Mouse (Mus musculus): Measurements from ENCODE around the gene Nradd.
A peak's percentile ranks its signal among the peaks of the same experiment; 100 is the strongest.

Nradd gene

DNA sequence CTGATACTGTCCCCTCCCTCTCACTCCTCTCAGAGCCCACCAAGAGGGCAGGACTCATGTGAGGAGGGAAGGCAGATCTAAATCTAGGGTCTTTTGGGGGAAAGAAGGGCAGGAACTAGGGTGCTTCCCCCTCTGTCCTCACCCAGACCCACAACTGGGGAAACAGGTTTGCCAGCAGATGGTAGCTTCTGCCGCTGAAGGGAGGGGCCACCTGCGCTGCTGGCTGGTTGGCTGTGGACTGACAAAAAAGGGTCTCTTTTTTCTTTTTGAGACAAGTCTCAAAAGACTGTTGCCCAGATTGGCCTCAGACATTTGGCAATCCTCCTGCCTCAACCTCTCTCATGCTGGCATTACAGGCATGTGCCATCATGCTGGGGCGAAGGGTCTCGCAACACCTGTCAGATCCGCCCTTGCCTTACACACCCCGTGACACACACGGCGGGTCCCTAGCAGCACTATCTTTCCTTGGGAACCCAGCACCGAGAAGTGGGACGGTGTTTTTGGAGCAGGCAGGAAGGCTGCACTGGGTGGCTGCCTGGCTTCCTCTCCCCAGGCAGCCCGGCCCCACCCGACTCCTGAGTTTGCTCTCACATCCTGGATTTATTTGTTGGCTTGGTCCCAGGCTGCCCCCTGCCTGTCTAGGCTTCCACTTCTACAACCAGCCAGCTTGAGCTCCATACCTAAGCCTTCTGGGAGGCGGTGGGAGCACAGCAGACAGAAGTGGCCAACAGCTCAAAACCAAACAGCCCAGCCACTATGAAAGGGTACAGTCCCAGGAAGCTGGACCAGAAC, 27.9 kb upstream of the Nradd start:
- DNase-seq, result peak; percentile 82

DNA sequence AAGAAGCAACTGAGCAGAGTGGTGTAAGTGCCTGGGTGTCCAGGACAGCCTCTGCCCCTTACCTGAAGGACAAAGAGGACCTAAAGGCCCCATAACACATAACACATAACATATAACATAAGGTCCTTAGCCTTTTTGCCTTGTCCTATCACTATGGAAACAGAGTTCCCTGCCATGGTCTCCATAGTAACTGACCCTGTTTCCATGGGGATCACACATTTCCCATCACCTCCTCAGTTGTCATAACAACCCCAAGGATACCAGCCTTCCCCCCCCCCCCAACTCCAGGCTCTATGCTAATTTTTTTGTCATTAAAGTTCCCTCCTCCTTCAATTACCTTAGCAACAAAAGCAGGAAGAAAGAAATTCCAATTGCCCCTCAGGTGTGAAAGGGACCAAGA, 25.5 kb upstream of the Nradd start:
- DNase-seq, result no peak

DNA sequence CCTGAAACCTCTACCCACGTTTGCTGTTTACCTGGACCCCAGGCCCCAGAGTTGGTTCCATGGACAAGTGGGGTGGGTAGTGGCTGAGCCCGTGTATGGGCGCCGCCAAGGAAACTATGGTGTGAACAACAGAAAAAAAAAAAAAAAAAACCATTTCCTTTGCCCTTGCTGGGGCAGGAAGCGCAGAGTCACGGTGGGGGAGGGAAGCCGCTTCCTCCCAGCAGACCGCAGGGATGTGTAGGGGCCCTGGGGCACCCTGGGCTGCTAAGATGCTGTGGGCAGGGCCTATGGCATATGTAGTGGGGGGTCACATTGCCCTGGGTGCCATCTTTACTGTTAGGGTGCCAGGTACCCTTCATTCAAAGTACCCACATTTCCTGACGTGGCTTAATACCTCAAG, 21.0 kb upstream of the Nradd start:
- no peak for DNase-seq

DNA sequence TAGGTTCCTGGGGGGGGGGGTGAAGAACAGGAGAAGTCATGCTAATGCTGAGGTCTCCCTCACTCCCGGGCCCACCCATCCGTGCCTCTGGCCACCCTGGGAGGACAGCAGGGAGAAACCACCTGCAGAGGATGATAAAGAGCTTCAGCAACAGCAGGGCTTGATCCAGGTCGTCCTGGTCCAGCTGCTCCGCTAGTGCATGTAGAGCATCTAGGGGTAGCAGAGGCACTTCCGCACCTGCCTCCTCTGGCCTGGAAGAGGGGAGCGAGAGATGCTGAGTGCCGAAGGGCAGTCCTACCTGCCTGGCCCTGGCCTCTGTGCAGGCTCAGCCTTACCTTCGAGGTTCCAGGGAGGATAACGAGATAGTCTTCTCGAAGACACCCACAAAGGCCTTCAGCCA, 20.0 kb upstream of the Nradd start:
- DNase-seq, result no peak

DNA sequence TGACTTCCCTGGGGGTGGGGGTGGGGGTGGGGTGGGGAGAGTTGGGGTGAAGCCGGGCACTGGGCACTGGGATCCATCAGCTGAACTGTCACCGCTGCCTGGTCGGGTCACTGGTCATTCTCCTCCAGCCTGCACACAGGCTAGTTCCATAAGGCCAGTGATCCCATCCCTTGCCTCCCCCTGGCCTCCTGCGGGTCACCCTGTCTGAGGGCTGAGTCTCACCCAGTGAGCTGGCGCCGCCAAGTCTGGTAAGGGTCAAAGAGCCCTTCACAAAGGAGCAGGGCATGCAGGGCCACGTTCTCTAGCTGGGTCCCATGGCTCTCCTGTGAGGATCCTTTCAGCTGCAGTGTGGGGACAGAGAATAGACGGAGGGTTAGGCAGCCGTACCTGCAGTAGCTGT, 19.5 kb upstream of the Nradd start:
- no peak for DNase-seq

DNA sequence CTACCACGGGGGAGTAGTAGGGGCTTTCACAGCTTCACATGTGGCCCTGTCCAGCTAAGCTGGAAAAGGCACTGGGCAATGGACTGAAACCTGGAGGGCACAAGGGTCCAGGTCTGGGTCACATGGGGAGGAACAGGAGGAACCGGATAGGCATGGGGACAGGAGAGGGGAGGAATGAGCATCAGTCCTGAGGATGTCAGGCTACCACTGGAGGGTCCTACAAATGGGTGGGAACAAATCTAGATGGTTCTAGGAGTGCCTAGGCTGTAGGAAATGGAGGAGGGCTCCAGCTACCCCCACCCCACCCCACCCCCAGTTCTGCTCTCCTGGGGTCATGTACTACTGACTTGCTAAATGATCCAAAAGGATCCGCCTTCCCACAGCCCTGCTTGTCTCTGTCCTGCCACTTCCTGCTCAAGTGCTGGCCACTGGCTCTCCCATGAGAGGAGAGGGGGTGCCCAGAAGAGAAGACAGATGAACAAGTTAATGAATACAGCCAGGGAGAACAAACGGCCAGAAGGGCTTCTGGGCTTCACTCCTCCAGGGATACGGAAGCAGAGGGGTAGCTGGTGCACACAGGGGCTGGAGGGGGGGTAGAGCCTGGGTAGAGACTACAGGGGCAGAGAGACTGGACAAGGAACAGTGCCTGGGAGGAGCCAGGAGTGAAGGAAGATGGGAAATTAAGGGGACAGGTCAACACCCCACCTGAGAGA, 18.7 kb upstream of the Nradd start:
- DNase-seq, result no peak

DNA sequence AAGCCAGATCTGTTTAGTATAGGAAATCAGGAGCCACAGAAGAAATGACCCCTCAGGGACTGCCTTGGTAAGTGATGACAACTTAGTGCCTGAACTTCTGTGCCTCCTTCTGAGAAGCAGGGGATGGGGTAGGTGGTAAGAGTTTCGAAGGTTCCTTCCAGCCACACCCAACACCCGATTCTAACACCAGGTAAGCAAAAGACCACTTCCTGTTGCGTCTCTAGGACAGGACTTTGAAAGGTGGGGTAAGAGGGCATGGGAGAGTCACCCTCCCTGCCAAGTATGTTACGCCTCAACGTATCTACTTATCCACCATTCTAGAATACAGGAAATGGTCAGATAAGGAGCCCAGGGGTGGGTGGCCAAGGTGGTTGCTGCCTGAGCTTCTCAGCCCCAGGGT, 16.8 kb upstream of the Nradd start:
- DNase-seq, result no peak

DNA sequence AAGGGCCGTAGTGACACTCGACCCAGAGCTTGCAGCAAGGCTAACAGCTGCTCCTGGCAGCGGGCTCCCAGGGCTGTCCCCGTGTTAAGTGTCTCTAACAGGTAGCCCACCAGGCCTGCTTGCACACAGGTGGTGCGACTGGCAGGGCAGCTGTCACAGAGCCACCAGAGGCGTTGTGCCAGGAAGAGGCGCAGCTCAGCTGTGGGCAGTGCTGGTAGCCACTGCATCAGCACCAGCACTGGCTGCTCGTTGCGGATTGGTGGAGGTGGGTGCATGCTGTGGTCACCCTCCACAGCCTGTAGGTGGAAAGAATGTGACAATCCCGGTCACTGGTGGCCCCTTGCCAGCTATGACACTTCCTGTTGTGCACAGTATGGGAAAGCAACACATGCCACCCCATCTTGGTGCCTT, 14.4 kb upstream of the Nradd start:
- no peak for DNase-seq

DNA sequence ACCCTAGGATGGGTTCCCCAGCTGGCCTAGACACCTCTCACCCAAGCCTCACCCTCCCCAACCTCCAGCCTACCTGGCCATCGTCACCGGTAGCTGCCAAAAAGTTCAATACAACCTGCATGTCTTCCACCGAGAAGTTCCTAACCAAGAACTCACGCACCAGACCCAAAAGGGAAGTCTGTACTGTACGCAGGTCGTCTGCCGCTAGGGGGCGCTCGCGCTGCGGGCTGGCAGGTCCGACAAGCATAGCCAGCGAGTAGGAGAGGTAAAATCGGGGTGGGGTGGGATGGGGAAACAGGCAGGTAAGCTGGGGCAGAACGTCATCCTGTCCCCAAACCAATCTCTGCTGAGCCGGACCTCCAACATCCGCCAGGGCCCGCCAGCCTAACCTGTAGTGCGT, 11.0 kb upstream of the Nradd start:
- DNase-seq, result peak; percentile 91

DNA sequence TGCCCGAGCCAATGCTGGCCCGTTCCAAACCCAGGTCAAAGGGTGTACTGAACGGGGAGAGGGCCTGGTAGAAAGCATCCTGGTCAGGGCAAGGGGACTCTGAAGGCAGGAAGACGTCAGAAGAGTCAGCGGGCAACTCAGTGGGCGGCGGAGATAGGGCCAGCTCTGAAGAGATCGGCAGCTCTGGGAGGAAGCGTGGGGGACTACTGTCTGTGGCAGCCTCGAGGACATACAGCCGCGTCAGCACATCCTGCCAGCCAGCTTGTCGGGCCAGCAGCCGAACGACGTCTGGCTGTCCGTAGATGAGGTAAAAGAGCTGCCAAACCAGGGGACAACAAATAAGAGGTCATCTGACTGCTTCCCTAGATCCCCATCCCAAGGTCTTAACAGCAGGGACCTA, 9.6 kb upstream of the Nradd start:
- no peak for DNase-seq

DNA sequence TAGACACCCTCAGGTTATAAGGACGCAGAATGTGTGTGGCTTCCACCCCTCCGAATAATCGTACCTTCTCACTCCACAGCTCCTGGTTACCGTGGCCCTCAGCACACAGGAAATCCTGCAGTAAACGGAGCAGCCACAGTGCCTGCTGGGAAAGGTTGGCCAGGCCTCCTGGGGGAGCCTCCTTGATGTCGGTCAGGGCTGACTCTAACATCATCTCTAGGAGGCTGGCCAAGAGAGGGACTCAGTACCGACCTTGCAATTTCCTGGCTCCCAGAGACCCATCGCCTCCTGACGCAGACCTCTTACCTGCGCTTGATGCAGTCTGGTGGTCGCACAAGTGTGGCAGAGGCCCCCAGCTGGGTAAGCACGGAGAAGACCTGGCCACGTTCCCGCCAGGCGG, 8.4 kb upstream of the Nradd start:
- DNase-seq, result no peak

DNA sequence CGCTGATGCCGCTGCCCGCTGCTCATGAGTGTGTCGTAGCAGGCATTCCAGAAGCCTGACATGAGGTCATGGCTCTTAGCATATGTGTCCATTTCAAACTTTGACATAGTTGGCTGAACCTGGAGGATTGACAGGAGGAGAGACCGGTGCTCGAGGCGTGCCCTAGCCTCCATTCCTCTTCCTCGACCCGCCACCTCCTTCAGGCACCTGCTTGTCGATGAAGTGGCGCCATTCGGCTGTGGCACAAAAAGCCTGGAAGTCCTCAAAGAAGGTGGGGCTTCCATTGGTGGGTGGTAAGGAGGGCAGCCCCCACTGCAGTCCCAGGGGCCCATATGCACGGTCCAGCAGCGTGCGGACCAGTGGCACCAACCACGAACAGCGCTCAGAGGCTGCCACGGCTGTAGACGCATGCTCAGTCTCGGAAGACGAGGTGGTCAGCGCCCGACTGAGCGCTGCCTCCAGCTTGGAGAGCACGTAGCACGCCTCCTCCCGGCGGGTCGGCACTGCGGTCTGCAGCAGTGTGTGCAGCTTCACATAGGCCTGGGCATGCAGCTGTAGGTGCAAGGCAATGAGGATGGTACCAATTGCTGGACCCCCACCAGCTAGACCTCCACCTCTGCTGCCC, 7.5 kb upstream of the Nradd start:
- DNase-seq, result no peak

DNA sequence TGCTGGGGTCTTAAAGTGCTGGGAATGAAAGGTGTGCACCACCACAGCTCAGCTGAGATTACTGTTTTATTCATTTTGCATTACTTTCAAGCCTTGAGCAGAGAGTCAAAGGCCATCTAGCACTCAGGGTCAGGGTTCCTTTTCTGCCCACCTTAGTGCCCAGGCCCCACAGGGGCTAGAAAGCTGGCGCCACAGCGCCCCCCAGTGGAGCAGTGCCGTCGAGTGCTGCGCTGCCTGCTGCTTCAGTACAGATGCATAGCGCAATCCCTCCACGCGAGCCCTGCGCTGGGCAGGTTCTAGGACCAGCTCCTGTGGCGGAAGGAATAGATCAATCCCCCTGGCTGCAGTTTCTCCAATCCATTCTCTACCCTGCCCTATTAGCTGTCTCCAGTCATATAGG, 6.9 kb upstream of the Nradd start:
- peak; percentile 70 for DNase-seq

DNA sequence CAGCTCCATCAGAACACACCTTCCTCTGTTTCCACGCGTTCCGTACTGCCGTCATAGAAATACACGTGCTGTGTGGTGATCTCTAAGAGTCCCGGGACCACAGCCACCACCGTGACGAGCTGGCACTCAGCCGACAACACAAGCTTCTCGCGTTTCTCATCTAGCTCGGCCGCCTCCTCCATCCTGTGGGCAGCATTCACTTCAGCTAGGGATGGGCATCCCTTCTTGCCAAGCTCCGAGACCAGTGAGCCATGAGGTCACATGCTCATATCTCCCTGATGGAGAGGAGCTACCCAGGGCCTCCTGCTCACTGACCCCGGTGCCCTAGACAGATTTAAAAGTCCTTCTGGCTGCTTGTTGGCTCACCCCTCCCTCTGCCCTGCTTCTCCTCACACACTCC, 5.9 kb upstream of the Nradd start:
- no peak for DNase-seq

DNA sequence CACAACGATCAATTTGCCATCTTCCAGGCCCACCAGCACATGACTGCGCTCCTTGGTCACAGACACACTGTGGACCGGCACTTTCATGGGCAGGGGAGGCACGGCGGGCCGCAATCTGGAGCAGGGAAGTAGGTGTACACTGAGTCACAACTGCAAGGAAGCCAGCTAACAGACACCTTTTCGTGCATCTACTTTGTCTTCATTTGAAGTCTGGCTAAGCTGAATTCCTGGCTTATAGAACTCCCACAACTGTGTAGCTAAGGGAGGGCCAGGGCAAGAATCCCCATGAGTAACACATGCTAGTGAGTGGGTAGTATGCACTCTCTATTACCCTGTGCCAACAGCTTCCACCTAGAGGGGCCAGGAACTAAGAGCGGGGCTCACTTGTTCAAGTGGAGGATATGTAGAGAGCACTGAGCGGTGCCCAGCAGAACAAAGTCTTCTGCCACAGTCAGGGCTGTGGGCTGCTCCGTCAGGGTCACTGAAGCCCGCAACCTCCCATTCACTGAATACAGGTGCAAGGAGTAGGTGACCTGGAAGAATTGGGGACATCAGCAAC, 1.2 kb upstream of the Nradd start:
- DNase-seq, result no peak

DNA sequence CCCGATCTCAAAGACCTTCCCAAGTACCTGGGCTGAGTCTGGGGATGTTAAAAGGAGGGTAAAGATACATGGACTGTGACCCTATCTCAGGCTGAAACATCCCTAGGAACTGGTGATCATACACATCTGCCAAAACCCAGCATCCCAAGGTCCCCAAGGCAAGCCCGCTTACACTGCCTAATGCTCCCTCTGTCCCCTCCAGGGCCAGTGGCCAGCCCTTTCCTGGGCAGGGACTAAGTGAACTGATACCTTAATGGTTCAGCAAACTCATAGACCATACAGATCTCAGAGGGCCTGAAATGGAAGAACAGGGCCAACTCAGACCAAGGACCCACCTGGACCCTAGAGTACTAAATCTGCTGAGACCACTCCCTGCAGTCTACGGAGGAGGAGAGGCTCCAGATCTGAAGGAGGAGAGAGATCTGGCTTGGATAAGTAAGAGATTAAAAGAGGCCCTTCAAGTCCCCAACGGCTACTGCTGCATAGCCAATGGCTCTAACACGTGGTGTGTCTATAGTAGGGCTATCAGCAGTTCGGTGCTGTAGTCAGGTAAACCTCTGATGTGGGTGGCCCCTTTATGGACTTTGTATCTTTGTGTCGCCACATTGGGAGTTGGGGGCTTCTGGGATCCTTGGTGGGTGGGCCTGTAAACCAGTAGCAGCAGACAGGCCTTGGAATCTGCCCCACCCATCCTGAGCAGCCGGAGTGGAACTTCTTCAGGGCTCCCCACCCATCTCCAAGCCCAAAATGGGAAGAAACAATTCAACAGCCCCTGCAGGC, 646 bp downstream of the Nradd start:
- DNase-seq, result no peak

DNA sequence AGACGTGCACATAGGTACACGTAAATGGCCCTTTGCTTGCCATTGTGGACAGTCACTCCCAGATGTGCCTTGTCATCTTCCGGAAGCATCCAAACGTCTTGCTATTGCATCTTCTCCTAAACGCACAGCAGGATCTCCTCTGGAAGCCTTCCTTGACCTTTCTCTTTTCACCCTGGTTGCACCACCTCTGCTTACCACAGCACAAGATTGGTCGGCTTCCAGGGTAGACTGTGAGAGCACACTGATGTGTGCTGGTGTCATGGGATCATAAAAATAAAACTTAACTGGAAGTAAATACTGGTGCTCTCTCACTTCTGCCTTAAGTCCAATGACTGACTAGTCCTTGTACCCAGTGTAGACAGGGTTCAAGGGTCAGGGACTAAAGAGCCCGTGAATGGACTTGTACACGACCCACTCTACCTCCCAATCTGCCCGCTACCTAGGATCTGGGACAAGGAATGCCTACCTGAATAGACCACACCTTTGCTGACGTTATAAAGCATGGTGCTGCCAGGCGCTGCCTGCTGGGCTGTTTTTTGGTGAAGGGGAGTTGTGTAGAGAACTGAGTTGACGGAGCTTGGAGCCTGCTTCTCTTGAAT, 1.5 kb downstream of the Nradd start:
- no peak for DNase-seq

DNA sequence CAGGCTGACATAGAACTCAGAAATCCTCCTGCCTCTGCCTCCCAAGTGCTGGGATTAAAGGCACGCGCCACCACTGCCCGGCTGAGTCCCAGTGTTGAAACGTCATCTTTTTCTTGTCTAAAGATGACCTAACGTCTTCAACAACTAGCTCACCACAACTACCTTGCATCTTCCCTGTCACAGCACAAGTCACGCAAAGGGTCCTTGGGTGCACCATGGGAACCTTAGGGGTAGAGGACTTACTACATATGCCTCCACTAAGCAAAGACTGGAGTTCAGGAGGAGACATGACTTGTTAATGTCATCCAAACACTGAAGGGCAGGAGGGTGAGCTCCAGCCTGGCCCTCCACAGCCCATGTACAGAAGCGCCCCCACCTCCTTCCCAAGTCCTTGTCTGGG, 3.6 kb downstream of the Nradd start:
- DNase-seq, result no peak

DNA sequence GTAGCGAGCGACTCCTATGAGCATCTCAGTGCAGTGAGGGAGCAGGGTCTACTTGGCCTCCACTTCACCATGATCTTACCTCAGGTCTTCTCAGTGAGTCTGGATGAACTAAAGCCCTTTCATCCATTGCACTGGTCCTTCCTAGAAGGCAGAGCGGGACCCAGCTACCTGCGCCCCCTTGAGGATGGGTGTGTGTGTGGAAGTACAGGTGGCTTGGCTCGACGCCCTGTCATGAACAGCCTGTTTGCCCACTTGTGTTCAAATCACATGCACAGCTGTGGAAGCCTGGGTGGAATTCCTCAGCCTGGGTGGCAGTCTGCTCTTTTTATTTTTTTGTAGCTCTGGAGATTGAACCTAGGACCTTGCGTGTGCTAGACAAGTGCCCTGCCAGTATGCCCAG, 4.1 kb downstream of the Nradd start:
- peak; percentile 66 for DNase-seq

DNA sequence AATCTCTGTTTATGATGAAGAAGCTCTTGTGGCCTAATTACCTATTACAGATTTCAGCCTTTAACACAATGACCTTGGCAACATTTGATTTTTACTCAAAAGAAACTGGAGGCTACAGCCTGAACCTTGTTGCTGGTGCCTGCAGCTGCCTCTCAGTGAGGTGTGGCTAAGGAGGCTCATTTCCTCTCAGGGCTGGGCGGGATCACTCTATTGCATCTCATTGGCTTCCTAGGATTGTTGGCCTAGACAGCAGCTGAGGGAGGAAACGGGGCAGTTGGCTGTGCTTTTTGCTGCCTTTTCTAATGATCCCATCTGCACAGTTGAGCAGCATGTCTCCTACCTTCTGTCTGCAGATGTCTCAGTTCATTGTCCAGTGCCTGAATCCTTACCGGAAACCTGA, 7.2 kb downstream of the Nradd start:
- DNase-seq, result peak; percentile 42

DNA sequence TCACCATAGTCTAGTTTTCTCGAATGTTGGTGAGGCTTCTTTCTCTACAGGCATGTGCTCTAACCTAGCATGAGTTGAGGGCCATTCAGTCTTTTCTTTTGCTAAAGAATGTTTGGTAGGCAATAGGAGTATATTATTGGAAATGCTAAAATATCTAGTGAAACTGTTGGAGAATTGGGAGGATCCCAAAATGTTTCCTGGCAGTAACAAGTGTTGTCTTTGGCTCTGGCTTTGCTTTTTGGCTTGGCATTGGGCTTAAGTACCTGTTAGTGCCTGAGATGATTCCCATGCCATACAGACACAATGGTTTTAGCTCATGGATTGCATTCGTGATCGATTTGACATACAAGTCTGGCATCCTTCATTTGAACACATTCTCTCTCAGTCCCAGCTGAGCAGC, 12.8 kb downstream of the Nradd start:
- no peak for DNase-seq

DNA sequence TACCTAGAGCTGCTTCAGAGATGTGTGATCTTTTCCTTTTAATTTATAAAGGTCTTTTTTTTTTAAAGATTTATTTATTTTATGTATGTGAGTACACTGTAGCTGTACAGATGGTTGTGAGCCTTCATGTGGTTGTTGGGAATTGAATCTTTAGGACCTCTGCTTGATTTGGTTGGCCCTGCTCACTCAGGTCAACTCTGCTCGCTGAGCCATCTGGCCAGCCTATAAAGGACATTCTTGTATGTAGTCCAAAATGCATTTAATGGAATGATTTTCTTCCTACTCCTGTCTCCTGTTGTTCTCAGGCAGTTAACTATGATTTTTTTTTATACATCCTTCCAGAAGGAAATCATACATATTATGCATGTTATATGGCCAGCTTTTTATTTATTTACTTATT, 40.7 kb downstream of the Nradd start:
- DNase-seq, result no peak

DNA sequence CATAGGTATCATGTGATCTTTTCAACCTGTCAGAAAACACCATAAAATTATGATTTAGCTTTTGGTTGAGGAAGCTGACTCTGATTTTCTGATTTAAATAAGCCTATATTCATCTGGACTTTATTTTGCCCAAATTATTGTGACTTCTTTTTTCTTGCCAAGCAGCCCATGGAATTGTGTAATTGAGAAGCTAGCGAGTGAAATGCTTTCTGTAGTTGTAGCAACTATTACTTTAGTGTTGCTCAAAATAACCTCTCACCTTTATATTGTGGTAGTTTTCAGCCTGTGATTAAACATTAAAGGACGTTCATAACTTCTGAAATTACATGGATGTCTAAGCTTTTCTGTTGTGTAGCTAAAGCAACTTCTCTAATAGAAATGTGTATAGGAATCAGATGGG, 42.1 kb downstream of the Nradd start:
- DNase-seq, result no peak

Data from lung, postnatal 10 days (tissue).